Mouse (Mus musculus) brain, embryonic 14.5 days (tissue): ENCODE data around the gene Gab1. TPM values are rescaled to one million over a fixed set of nuclear protein-coding genes. Genes with fewer than 3 reads are reported as not detected.

Source experiments
- DNase-seq: peaks from one replicate; pipeline ENCODE4 v3.0.0-alpha.2; 2011; ENCODE audit warnings: low read depth
- CTCF ChIP-seq: fragments of 200-500 bp; IDR thresholded peaks from 2 replicates; pipeline ENCODE4 v1.5.1; 2012; ENCODE audit warnings: inconsistent platforms, mild to moderate bottlenecking, moderate library complexity, borderline replicate concordance; ENCODE audit not compliant: insufficient read depth, insufficient read length; ENCODE audit errors: extremely low read depth
- POLR2A ChIP-seq: fragments of 200-500 bp; IDR thresholded peaks from 2 replicates; pipeline ENCODE4 v1.6.1; 2012; ENCODE audit warnings: mild to moderate bottlenecking, inconsistent platforms, borderline replicate concordance; ENCODE audit not compliant: poor library complexity, insufficient read depth, insufficient read length, severe bottlenecking; ENCODE audit errors: extremely low read depth
- polyA plus RNA-seq: library from polyadenylated mRNA; depleted of rRNA; stranded (reverse); fragments of >200 nt; gene quantifications from 2 replicates; pipeline ENCODE4 v1.2.3, GENCODE M21; 2012; rRNA removed

The Gab1 gene
- polyA plus RNA-seq, 1 experiment = 26.5 TPM

GRCm38 (mm10) chr8:80753017-80753715, 127.2 kb downstream of the Gab1 start:
- peak; percentile 91 for DNase-seq
- TF ChIP-seq CTCF (peak; percentile 91), POLR2A (no peak)

DNA sequence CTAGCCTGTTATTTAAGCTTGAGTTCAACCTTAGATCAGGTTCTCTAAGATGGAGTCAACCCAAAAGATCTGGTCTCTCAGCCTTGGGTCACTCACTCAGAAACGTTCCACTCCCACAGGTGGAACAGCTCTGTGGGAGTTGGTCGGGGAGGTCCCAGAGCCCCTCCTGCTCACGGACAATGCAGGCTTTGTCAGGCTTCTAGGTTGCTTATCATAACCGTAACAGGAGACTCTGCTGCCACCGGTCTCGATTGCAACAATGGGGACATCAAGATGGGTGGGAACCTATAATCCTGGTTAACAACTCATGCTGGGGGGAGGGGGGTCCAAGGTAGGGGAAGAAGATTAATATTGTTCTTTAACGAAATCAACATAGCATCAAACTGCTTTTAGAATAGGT, 127.9 kb downstream of the Gab1 start:
- no peak for DNase-seq

GRCm38 (mm10) chr8:80749091-80749490, 131.2 kb downstream of the Gab1 start:
- DNase-seq = no peak
- TF ChIP-seq CTCF (no peak), POLR2A (no peak)

More for the DNA sequence above, 127.9 kb downstream of the Gab1 start:
- TF ChIP-seq CTCF = no peak
- TF ChIP-seq POLR2A = no peak

- no peak for DNase-seq
- TF ChIP-seq CTCF = no peak
- TF ChIP-seq POLR2A = no peak
These were observed 140.4 kb downstream of the Gab1 start for GRCm38 (mm10) chr8:80739932-80740331.

GRCm38 (mm10) chr8:80739155-80739924, 141.0 kb downstream of the Gab1 start, which contains the start of gene Smarca5:
Gene Smarca5, minus strand, starts transcription at chr8:80739497.
- DNase-seq = peak; percentile 97
- peak; percentile 29; the same call in 1 of the 2 replicates for TF ChIP-seq POLR2A

GRCm38 (mm10) chr8:80738388-80739154, 141.7 kb downstream of the Gab1 start:
- no peak for TF ChIP-seq POLR2A
- no peak for TF ChIP-seq CTCF
- peak; percentile 87 for DNase-seq

DNA sequence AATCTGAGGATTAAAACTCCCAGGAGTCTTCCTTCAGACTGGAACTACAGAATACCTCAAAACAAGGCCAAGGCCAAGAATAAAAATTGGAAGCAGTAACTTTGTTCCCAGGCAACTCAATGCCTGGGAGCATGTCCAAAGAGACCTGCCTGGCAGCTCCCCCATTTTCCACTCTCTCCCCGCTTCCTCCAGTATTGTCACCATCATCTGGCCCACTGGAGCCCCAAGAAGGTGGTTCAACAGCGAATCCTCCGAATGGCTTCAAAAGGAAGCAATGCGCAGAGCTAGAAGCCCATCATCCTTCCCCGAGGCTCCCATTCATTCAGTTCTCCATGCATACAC, 142.3 kb downstream of the Gab1 start:
- no peak for TF ChIP-seq CTCF
- TF ChIP-seq POLR2A = no peak
- no peak for DNase-seq

DNA sequence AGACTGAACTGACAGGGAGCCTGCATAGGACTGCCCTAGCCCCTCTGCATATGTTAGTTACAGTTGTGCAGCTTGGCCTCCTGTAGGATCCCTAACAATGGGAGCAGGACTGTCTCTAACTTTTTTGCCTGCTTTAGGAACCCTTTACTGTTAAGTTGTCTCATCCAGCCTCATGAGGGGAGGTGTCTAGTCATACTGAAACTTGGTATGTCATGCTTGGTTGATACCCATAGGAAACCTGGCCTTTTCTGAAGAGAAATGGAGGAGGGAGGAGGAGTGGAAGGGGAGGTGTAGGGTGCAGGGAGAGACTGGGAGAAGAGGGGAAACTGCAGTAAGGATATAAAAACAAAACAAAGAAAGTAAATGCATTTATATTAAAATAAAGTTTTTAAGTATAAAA, 148.0 kb downstream of the Gab1 start:
- no peak for TF ChIP-seq CTCF
- no peak for TF ChIP-seq POLR2A
- no peak for DNase-seq

- TF ChIP-seq CTCF (no peak), POLR2A (no peak)
- no peak for DNase-seq
These were observed 165.9 kb downstream of the Gab1 start for GRCm38 (mm10) chr8:80714461-80714860.

Other genes with a start within 250 kb of the Gab1 start
- 23.9 and 30.8 TPM in 2 replicates for gene Smarca5, start 141.0 kb downstream of the Gab1 start, polyA plus RNA-seq
- 12.0 and 15.2 TPM in 2 replicates for gene Usp38, start 134.4 kb upstream of the Gab1 start, polyA plus RNA-seq